Mouse (Mus musculus) retina, postnatal 1 day (tissue): ENCODE results near the gene Gm42791.

Experiments used
- DNase-seq: peaks from one replicate; pipeline ENCODE4 v3.0.0-alpha.2; 2012

Gene Gm42791

GRCm38 (mm10) chr5:148994706-148995414 is at the start of gene Gm42791:
TSS of gene Gm42791 (minus strand) at chr5:148995147.
- peak; percentile 92 for DNase-seq

GRCm38 (mm10) chr5:149044067-149044466 is 49.1 kb upstream of the Gm42791 start:
- no peak for DNase-seq

DNA sequence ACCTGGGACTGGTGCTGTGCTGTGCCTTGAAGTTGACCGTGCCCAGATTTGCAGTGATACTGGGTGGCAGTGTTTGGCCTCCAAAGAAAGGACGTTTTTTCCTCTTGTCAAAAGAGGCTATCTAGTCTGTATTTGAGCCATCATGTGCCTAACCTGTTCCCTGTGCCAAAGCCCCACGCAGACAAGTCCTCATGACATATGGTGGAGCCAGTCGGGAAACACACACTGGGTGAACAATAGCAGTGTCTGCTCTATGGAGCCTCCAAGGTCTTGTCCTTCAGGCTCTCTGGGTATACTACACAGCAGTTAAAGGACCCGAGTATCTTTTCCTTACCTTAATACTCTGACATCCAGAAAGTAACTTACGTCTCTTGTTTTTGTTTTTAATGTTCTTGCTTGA is 48.3 kb upstream of the Gm42791 start:
- no peak for DNase-seq

DNA sequence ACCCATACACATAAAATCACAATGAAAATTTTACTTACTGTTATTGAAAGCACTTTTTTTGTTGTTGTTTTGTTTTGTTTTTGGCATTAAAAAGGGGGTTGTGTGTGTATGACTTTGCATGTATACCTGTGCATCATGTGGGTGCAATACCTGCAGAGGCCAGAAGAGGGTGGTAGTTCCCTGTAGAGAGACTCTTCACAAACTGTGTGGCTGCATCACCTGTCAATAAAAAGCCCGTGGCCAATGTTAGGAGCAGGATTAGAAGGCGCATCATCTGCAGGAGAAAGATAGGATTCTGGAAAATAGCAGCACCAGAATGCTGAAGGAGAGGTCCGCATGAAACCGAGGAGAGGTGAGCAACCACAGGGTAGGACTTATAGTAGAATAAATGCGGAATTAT is 44.9 kb upstream of the Gm42791 start:
- peak; percentile 55 for DNase-seq

DNA sequence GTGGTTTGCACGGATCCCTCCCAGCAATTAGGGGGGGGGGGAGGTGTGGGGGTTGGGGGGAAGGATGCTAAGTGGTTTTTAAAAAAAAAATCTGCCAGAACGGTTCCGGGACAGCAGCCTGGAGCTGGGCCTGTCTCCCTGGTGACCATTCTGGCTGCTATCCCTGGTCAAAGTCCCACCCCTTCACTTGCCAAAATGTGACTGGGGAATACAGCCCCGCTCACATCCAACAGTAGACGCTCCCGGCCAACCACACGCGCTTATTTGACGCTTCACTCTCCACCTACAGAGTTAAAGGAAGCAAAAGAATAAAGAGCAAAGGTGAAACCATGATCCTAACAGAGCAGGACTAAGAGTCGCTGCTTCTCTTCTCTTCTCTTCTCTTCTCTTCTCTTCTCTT is 42.8 kb upstream of the Gm42791 start:
- no peak for DNase-seq

DNA sequence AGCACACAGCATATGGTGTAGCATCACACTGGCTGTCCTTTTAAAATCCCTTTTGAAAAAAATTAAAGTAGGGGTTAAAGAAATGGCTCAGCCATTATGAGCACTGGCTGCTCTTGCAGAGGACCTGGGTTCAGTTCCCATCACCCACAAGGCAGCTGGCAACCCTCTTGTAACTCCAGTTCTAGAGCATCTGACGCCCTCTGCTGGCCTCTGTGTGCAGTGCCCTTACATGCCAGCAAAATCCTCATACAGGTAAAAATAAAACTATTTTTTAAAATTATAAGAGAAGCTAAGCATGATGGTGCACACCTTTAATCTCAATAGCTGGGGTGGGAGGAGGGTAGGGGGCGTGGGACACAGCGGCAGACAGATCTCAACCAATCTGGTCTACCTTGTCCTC is 42.0 kb upstream of the Gm42791 start:
- DNase-seq = no peak

DNA sequence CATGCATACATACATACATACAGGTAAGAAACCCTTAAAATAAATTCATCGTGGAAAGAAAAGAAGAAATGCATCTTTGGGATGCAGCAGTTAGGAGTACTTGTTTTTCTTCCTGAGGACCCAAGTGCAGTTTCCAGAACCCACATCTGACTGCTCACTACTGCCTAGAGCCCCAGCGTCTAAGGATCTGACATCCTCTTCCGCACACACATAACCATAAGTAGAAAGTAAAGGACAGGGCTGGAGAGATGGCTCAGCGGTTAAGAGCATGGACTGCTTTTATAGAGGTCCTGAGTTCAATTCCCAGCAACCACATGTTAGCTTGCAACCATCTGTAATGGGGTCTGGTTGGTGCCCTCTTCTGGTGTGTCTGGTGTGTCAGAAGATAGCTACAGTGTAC is 37.5 kb upstream of the Gm42791 start:
- no peak for DNase-seq

DNA sequence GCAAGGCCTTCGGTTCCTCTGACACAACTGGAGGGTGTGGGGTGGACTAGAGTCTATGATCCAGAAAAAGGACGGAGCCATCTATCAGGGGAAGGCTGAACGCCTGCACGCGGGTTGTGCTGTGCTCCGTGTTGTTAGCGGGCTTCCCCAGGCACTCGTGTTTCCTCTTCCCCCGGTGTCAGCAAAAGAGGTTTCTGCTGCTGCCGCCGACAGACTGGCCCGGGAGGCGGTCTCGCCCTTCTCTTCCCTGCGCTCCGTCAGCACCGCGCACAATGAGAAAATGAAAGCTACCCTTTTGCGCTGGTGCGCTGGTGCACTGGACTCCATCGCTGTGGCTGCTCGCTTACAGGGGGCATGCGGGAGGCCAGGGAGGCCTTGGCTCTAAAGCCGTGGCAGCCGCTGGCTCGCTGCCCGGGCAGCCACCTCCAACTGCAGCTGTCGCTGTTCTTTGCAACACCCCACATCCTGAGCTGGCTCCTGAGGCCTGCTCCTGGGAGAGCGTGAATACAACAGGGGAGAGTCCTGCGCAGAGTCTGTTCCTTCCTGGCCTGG is 36.3 kb upstream of the Gm42791 start:
- DNase-seq = peak; percentile 90

DNA sequence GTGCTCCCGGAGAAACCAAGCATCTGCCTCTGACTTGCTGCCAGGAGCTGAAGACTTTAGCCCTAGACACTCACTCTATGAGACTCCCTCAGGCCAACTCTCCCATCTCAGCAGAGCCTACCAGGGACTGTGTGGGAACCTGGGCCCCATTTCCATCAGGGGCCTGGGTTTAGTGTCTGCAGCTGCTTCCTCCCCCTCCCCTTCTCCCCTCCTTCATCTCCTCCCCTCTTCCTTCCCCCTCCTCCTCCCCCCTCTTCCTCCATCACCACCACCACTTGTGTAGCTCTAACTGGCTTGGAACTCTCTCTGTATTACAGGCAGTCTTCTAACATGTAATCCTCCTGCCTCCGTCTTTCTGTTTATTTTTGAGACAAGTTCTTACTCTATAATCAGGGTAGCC is 35.2 kb upstream of the Gm42791 start:
- DNase-seq = no peak

GRCm38 (mm10) chr5:149028394-149028793 is 33.4 kb upstream of the Gm42791 start:
- no peak for DNase-seq

- no peak for DNase-seq
Observed at GRCm38 (mm10) chr5:149027389-149027788, 32.4 kb upstream of the Gm42791 start.

- no peak for DNase-seq
Observed at GRCm38 (mm10) chr5:149021120-149021519, 26.2 kb upstream of the Gm42791 start.

DNA sequence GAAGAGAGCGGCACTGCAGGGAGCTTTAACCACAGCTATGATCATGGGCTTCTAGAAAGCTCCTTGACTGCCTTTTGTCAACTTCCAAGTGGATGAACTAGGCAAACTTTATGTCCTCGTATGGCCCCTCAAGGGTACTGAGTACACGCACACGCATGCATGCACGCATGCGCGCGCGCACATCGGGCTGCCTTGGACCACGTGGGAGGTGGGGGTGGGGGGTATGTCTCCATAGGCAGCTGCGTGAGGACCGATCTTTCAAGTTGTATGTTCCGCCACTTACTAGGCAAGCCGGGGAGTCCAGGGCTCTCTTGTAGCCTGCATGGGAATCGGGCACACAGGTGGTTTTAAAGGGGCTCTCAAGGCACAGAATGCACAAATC is 25.7 kb upstream of the Gm42791 start:
- DNase-seq = no peak

- DNase-seq = no peak
Observed at GRCm38 (mm10) chr5:149020059-149020680, 25.2 kb upstream of the Gm42791 start.

- no peak for DNase-seq
Observed at GRCm38 (mm10) chr5:149017666-149018415, 22.9 kb upstream of the Gm42791 start.

GRCm38 (mm10) chr5:149017181-149017580 is 22.2 kb upstream of the Gm42791 start:
- no peak for DNase-seq

- no peak for DNase-seq
Observed at GRCm38 (mm10) chr5:149016261-149016660, 21.3 kb upstream of the Gm42791 start.

- DNase-seq = peak; percentile 46
Observed at GRCm38 (mm10) chr5:149015335-149016201, 20.6 kb upstream of the Gm42791 start.

DNA sequence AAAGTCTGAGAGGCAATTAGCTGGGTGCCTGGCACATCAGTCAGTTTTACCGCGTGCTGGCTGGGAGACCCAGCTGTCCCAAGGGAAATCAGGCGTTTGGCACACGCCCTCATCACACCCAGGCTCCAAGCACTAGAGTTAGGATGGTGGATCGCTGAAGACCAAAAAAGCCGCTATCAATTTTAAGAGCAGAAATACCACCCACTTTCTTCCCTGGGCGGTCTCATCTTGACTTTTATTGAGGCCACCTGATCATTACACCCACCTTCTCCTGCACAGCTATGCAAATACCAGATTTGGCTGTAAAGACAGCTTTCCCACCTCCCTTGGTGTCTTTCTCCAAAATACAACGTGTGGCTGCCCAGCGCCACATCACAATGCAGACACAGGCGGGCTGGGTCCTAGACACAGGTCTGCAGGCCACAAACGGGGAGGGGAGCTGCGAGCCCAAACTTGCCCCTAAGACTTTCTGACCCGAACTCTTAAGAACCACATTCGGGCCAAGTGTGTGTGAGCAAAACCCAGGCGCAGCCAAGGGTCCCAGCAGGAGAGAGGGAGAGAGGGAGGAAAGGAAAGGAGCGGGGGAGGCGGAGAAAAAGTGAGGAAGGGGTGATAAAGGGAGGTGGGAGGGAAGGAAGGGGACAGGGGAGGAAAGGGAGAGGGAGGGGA is 19.8 kb upstream of the Gm42791 start:
- DNase-seq = peak; percentile 44

- DNase-seq = no peak
Observed at GRCm38 (mm10) chr5:149013817-149014508, 19.0 kb upstream of the Gm42791 start.

DNA sequence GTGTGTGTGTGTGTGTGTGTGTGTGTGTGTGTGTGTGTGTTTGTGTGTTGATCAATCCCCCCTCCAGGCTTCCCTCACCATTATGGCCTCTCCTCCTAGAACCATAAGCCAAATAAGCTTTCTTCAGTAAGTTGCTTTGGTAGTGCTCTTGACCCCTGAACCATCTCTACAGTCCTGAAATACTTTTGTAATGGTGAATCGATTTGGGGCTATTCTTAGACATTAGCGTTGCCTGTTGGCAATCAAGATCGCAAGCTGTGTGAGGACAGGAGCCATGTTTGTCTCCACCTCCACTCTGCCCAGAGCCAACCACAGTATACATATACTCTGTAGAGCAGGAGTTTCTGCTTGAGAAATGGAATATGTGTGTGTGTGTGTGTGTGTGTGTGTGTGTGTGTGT is 14.2 kb upstream of the Gm42791 start:
- no peak for DNase-seq

GRCm38 (mm10) chr5:149007295-149007646 is 12.3 kb upstream of the Gm42791 start:
- DNase-seq = no peak
